Mouse (Mus musculus): ENCODE results near the gene Rpusd3. TPM values are rescaled to one million over a fixed set of nuclear protein-coding genes. Genes with fewer than 3 reads are reported as not detected.
A peak's percentile ranks its signal among the peaks of the same experiment; 100 is the strongest.

The Rpusd3 gene
- polyA plus RNA-seq, 1 experiment from 2014 or later: 20.8 TPM

GRCm38 (mm10) chr6:113395501-113395900 lies 23.6 kb downstream of the Rpusd3 start:
- H3K4me3 ChIP-seq: no peak overlapping the region
- no peaks in the 10 kb centered on the region for H3K27me3 ChIP-seq
- no peak overlapping the region for H3K9ac ChIP-seq
- ATAC-seq: no peak
- H3K4me2 ChIP-seq: no peak overlapping the region
- H3K9me3 ChIP-seq (replicated peaks): 0 out of 2 replicates have a peak, but pooled peaks cover 4% of the 10 kb centered on the region
- peaks cover 27% of the 10 kb centered on the region for H3K36me3 ChIP-seq (ENCODE audit: poor library complexity, severe bottlenecking)
- WGBS: 93% methylated on average over 6 of the region's 6 CpGs
- H3K4me1 ChIP-seq: peaks cover 20% of the 10 kb centered on the region
- H3K27ac ChIP-seq: no peak overlapping the region

GRCm38 (mm10) chr6:113394811-113395210 lies 24.3 kb downstream of the Rpusd3 start:
- Histone ChIP-seq H3K27ac (no peak overlapping the region), H3K27me3 (no peaks in the 10 kb centered on the region), H3K9me3 (replicated peaks) (0 out of 2 replicates have a peak, but pooled peaks cover 4% of the 10 kb centered on the region), H3K4me2 (no peak overlapping the region), H3K4me3 (no peak overlapping the region), H3K9ac (no peak overlapping the region), H3K4me1 (peaks cover 20% of the 10 kb centered on the region), H3K36me3 (ENCODE audit: poor library complexity, severe bottlenecking) (peaks cover 34% of the 10 kb centered on the region)
- 96% methylated on average over 11 of the region's 11 CpGs for WGBS
- no peak for ATAC-seq

GRCm38 (mm10) chr6:113393951-113394350 lies 25.2 kb downstream of the Rpusd3 start:
- Histone ChIP-seq H3K4me1 (peaks cover 20% of the 10 kb centered on the region), H3K4me3 (no peak overlapping the region), H3K27ac (no peak overlapping the region), H3K27me3 (no peaks in the 10 kb centered on the region), H3K36me3 (ENCODE audit: poor library complexity, severe bottlenecking) (peaks cover 42% of the 10 kb centered on the region), H3K9me3 (replicated peaks) (0 out of 2 replicates have a peak, but pooled peaks cover 4% of the 10 kb centered on the region), H3K9ac (no peak overlapping the region), H3K4me2 (no peak overlapping the region)
- no peak for ATAC-seq
- 89% methylated on average over 6 of the region's 6 CpGs for WGBS

- Histone ChIP-seq H3K9ac (peak overlapping the region; percentile 74), H3K27me3 (no peaks in the 10 kb centered on the region), H3K27ac (peak overlapping the region; percentile 52), H3K4me1 (peaks cover 20% of the 10 kb centered on the region), H3K4me3 (peak overlapping the region; percentile 48), H3K4me2 (peak overlapping the region; percentile 85), H3K36me3 (ENCODE audit: poor library complexity, severe bottlenecking) (peaks cover 47% of the 10 kb centered on the region), H3K9me3 (replicated peaks) (0 out of 2 replicates have a peak, but pooled peaks cover 4% of the 10 kb centered on the region)
- WGBS: under 1% methylated on average over 45 of the region's 51 CpGs
- ATAC-seq: peak; percentile 92
These were observed 26.6 kb downstream of the Rpusd3 start for GRCm38 (mm10) chr6:113392387-113393071.

- Histone ChIP-seq H3K4me2 (peak overlapping the region; percentile 85), H3K9ac (peak overlapping the region; percentile 74), H3K4me3 (peak overlapping the region; percentile 48), H3K9me3 (replicated peaks) (0 out of 2 replicates have a peak, but pooled peaks cover 4% of the 10 kb centered on the region), H3K27ac (peak overlapping the region; percentile 52), H3K4me1 (peaks cover 20% of the 10 kb centered on the region), H3K36me3 (ENCODE audit: poor library complexity, severe bottlenecking) (peaks cover 52% of the 10 kb centered on the region), H3K27me3 (no peaks in the 10 kb centered on the region)
- peak; percentile 25 for ATAC-seq
- WGBS: 24% methylated on average over 10 of the region's 10 CpGs
These were observed 27.1 kb downstream of the Rpusd3 start for GRCm38 (mm10) chr6:113392015-113392386.

GRCm38 (mm10) chr6:113390715-113391114 lies 28.4 kb downstream of the Rpusd3 start:
- H3K4me3 ChIP-seq: no peak overlapping the region
- H3K4me1 ChIP-seq: peaks cover 20% of the 10 kb centered on the region
- no peak overlapping the region for H3K4me2 ChIP-seq
- no peaks in the 10 kb centered on the region for H3K27me3 ChIP-seq
- no peak overlapping the region for H3K27ac ChIP-seq
- no peak overlapping the region for H3K9ac ChIP-seq
- H3K9me3 ChIP-seq (replicated peaks): 0 out of 2 replicates have a peak, but pooled peaks cover 4% of the 10 kb centered on the region
- 90% methylated on average over 3 of the region's 3 CpGs for WGBS
- no peak for ATAC-seq
- peaks cover 64% of the 10 kb centered on the region for H3K36me3 ChIP-seq (ENCODE audit: poor library complexity, severe bottlenecking)

- no peak within 1 kb of the TSS for H3K9ac ChIP-seq
- H3K27me3 ChIP-seq: no peaks in the 10 kb centered on the region
- no peak within 1 kb of the TSS for H3K4me2 ChIP-seq
- H3K27ac ChIP-seq: no peak within 1 kb of the TSS
- peaks cover 20% of the 10 kb centered on the region for H3K4me1 ChIP-seq
- 81% methylated on average over 8 of the region's 8 CpGs for WGBS
- peaks cover 70% of the 10 kb centered on the region for H3K36me3 ChIP-seq (ENCODE audit: poor library complexity, severe bottlenecking)
- no peak for ATAC-seq
- H3K4me3 ChIP-seq: no peak within 1 kb of the TSS
- H3K9me3 ChIP-seq (replicated peaks): no peaks in the 10 kb centered on the region
These were observed 30.2 kb downstream of the Rpusd3 start, which contains the start of gene Ttll3 for GRCm38 (mm10) chr6:113388960-113389359. TSS of gene Ttll3 (plus strand) at chr6:113389260.

GRCm38 (mm10) chr6:113386025-113386424 lies 33.1 kb downstream of the Rpusd3 start:
- ATAC-seq: no peak
- Histone ChIP-seq H3K9me3 (replicated peaks) (no peaks in the 10 kb centered on the region), H3K36me3 (ENCODE audit: poor library complexity, severe bottlenecking) (peaks cover 98% of the 10 kb centered on the region), H3K4me3 (no peak overlapping the region), H3K27me3 (no peaks in the 10 kb centered on the region), H3K9ac (no peak overlapping the region), H3K4me2 (no peak overlapping the region), H3K27ac (no peak overlapping the region), H3K4me1 (no peaks in the 10 kb centered on the region)
- 82% methylated on average over 3 of the region's 3 CpGs for WGBS

GRCm38 (mm10) chr6:113385160-113385714 lies 33.9 kb downstream of the Rpusd3 start:
- H3K4me1 ChIP-seq: no peaks in the 10 kb centered on the region
- H3K27ac ChIP-seq: no peak overlapping the region
- no peaks in the 10 kb centered on the region for H3K9me3 ChIP-seq (replicated peaks)
- H3K4me3 ChIP-seq: no peak overlapping the region
- no peak for ATAC-seq
- H3K4me2 ChIP-seq: no peak overlapping the region
- H3K9ac ChIP-seq: no peak overlapping the region
- no peaks in the 10 kb centered on the region for H3K27me3 ChIP-seq
- WGBS: 93% methylated on average over 11 of the region's 11 CpGs
- peaks cover 98% of the 10 kb centered on the region for H3K36me3 ChIP-seq (ENCODE audit: poor library complexity, severe bottlenecking)

- H3K27me3 ChIP-seq: no peaks in the 10 kb centered on the region
- no peak overlapping the region for H3K4me2 ChIP-seq
- no peak overlapping the region for H3K27ac ChIP-seq
- no peak for ATAC-seq
- H3K4me3 ChIP-seq: no peak overlapping the region
- H3K4me1 ChIP-seq: peaks cover 1% of the 10 kb centered on the region
- peaks cover 90% of the 10 kb centered on the region for H3K36me3 ChIP-seq (ENCODE audit: poor library complexity, severe bottlenecking)
- no peaks in the 10 kb centered on the region for H3K9me3 ChIP-seq (replicated peaks)
- 92% methylated on average over 8 of the region's 8 CpGs for WGBS
- H3K9ac ChIP-seq: no peak overlapping the region
These were observed 34.7 kb downstream of the Rpusd3 start for GRCm38 (mm10) chr6:113384351-113384927.

GRCm38 (mm10) chr6:113380480-113380879 lies 38.7 kb downstream of the Rpusd3 start:
- Histone ChIP-seq H3K9me3 (replicated peaks) (no peaks in the 10 kb centered on the region), H3K4me3 (no peak overlapping the region), H3K4me1 (peaks cover 24% of the 10 kb centered on the region), H3K27me3 (no peaks in the 10 kb centered on the region), H3K4me2 (no peak overlapping the region), H3K27ac (no peak overlapping the region), H3K9ac (no peak overlapping the region), H3K36me3 (ENCODE audit: poor library complexity, severe bottlenecking) (peaks cover 56% of the 10 kb centered on the region)
- ATAC-seq: no peak
- WGBS: 94% methylated on average over 11 of the region's 11 CpGs

GRCm38 (mm10) chr6:113379246-113379645 lies 39.9 kb downstream of the Rpusd3 start:
- peaks cover 24% of the 10 kb centered on the region for H3K4me1 ChIP-seq
- no peak overlapping the region for H3K27ac ChIP-seq
- H3K4me2 ChIP-seq: peak overlapping the region; percentile 99
- no peaks in the 10 kb centered on the region for H3K27me3 ChIP-seq
- 90% methylated on average over 6 of the region's 6 CpGs for WGBS
- no peaks in the 10 kb centered on the region for H3K9me3 ChIP-seq (replicated peaks)
- H3K4me3 ChIP-seq: peak overlapping the region; percentile 99
- H3K36me3 ChIP-seq (ENCODE audit: poor library complexity, severe bottlenecking): peaks cover 56% of the 10 kb centered on the region
- H3K9ac ChIP-seq: no peak overlapping the region
- ATAC-seq: no peak
